Mouse (Mus musculus): ENCODE measurements around the gene Cyp11a1. TPM values are rescaled to one million over a fixed set of nuclear protein-coding genes. Genes with fewer than 3 reads are reported as not detected.

The Cyp11a1 gene
- polyA plus RNA-seq, 2 experiments from 2014 or later, result not detected

DNA sequence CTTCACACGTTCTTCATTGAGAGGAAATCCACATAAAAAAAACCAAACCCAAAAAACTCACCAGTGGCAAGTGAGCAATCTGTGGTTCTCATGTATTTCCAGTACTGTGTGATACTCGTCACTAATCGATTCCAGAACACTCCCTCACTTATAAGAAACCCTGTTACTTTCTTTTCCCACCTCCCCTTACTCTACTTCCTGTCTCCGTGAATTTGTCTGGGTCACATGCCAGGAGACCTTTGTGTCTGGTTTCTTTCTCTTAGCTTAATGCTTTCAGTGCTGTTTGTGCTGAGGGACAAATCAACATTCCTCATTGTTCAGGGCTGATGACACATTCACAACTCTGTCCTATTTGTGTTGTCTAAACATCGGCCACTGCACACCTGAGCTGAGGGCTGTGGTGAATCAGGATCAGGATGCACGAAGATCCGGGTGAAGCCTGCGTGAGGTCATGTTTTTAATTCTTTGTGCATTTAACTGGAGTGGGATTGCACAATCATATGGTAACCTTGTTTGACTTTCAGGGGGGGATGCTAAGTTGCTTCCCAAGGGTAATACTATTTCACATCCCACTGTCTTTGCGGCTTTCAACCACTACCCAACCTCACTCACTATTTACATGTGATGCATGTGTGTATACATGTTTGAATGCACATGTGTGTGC, 33.3 kb upstream of the Cyp11a1 start:
- peak; percentile 53 for ATAC-seq

DNA sequence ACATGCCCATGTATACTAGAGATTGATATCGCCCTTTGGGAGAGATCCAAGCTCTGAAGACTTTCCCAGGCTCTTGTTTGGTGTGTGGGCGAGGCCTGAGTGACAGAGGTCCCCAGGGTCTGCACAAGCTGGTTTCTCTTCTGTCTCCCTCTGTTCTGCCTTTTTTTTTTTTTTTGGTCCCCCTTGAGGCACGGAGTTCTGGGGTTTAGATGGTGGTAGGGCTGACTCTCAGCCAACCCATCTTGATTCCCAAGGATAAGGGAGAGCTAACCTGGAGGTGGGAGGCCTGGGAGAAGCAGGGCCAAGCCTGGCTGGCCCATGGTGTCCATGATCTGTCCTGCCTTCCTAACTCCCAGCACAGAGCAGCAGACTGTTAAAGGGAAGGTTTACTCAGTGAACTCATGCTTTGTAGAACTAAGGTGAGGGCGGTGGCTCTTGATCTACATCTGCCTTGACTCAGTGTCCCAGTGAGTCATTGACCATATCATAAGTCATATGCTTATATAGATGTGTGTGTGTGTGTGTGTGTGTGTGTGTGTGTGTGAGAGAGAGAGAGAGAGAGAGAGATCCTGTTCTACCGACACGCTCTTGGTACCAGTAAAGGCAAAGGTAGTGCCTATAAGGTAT, 32.7 kb upstream of the Cyp11a1 start:
- no peak for ATAC-seq

DNA sequence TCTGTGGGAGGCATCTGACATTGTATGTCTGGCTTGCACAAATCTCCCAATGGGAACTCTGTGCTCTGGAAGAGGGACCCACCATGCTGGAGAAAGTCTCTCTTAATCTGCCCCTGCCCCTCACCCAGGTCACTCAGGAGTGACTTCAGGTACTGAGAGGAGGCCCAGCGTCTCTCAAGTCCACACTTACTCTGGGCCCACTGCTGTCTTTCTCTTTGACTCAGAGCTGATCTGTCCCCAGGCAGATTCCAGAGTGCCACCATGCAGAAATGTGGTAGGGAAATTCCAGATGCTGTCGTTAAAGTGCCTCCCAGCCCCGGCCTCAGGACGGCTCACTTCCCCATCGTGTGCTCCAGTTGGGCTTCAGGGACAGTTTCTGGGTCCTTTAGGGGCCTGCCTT, 32.0 kb upstream of the Cyp11a1 start:
- no peak for ATAC-seq

DNA sequence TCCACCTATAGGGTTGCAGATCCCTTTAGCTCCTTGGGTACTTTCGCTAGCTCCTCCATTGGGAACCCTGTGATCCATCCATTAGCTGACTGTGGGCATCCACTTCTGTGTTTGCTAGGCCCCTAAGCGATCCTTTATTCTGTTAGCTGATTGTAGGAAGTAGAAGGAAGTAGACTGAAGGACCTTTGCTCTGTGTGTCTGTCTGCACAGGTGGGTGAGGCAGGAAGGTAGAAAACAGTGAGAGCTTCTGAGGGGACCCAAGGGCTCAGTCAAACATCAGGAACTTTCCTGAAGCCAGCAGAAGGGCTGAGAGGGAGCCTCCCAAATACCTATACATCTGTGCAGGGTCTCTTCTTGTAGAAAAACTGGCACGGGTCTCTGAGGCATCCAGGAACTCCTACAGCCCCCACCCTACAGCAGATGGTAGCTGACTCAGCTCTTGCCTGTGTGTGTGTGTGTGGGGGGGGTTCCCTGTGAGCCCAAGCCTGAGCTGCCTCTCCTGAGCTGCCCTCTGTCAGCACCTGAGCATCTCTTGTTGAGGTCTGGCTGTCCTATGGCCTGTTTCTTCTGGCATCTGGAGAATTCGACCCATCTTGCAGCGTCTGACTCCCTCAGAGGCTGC, 30.9 kb upstream of the Cyp11a1 start:
- no peak for ATAC-seq

DNA sequence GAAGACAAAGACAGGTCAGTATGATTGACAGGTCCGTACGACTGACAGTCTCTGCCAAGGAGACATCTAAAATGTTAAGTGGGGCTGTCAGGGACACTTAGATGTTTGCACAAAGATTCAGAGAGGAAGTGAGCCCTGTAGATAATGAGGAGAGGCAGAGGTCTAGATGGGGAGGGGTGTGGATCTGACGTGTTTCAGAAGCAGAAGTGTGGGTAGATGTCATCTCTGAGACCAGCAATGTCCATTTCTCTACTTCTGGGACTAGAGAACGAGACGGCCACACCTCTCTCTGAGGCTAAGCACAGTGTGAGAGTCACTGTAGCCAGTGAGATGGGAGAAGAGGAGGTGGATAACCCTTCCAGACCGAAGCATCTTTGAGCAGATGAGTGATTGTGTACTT, 28.2 kb upstream of the Cyp11a1 start:
- no peak for ATAC-seq

DNA sequence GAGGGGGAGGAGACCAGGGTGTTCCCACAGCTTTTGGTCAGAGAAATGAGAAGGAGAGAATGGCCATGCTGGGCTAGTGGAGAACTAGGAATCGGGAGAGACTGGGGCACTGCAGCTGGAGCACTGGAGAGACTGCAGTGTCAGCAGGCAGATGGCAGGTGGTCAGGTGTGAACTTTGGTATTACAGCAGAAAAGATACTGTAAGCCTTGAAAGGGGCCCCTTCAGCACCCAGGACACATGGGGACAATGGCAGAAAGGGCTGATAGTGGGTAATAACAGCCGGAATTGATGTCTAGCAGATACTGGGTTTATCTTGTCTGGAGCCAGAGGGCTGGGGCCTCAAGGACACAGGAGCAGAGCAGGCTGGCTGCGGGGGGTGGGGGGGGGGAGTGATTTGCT, 27.4 kb upstream of the Cyp11a1 start:
- ATAC-seq, result no peak

DNA sequence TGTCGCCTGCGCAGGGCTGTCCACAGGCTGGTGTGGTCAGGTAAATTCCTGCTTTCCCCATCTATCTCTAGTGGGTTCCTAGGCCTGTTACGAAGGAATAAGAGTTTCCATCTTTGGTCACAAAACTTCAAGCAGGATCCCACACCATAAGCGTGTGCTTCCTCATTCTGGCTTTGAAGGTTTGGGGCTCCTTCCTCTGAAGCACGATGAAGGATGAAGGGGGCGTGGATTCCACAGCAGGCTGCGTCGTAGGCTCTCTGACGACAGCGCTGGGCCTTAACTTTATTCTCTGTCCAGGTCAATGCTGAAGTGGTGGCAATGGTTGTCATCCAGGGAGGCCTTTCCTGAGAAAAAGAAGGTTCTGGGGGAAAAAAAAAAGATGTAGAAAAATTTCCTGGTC, 25.6 kb upstream of the Cyp11a1 start:
- ATAC-seq, result no peak

DNA sequence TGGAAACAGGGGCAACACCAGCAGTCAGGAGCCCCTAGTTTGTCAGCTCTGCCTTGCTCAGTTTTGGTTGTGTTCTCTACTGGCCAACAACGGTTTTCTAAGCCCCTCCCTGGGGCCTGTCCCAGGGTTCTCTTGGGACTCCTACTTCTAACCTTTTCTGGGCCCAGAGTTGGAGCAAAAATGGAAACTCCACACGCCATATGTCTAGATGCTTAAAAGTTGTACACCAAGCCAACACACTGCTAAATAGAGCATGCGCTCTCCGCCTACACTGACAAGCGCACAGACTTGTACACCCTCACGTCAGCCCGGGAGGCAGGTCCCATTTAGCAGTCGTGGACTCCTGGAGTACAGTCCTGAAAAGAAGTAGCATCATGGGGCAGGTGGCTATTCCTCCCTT, 20.9 kb upstream of the Cyp11a1 start:
- no peak for ATAC-seq

DNA sequence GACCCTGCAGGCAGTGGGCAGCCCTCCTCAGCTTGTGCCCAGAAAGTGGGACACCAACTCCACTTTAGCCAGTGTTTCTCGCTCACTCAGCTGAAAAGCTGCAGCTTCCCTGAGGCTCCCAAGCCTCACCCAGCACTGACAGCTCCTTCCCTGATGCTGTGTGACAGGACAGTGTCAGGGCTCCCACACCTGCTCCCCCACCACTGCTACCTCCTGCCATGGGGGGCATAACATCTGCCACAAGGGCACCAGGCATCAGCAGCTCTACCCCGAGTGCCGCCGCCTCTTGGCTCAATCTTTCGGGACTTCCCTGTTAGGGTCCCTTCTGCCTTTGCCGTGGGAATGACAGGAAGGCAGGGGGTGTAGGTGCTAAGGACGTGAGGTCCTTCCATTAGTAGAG, 19.9 kb upstream of the Cyp11a1 start:
- no peak for ATAC-seq

DNA sequence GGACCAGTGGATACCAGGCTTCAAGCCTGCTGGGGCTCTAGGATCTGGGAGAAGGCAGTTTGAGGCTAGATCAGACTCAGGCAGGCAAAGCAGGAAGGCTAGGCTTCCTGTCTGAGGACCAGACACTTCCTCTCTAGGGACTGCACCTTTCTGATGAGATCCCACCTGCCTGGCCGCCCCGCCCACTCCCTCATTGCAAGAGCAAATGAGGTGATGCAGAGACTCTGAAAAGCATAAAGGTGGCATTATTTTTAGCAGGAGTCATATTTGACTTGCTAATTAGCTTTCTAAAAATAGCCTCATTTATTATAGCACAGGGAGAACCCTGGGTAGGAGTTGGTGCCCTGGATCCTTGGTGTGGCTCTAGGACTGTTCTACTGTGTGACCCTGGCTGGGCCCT, 18.1 kb upstream of the Cyp11a1 start:
- ATAC-seq, result peak; percentile 66

DNA sequence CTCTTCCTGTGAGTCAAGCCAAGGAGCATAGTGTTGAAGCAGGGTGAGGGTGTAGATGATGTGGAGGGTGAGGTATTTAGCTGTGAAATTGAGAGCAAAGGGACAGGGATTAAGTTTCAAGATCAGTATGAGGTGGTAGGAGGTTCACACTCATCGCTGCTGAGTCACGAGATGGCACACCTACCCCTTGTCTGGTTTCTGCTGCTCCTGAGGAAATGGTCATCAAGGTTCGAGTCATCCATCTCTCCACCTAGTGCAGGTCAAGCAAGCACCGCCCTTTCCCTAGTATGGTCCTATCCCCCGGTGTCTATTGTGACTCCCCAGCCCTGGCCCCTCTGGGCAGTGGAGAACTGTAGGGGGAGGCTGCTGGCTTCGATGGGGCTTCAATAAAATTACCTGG, 16.9 kb upstream of the Cyp11a1 start:
- no peak for ATAC-seq

DNA sequence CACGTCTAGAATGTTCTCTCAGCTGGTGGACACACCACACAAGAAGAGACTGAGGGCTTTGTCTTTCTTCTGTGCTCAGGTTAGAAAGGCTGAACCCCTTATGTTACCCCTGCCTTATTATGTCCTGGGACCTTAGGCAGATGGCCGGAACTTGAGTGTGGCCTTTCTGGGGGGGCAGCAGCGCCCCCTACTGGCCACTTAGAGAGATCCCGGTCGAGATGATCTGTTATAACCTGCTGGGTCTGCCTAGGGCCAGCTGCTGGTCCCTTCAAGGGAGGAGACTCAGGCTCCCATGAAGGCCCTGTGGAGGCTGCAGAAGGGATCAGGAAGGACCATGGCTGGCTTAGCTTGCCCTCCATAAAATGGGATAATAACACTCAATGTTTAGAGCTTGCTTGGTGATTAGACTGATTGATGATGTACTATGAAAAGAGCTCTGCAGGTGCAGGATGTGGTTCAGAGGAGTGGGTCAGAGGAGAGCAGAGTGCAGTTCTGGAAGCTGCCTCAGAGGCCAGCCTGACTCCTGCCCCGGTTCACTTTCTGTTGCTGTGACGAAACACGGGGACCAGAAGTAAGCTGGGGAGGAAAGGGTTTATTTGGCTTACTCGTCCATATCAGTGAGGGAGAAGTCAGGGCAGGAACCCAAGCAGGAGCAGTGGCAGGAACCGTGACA, 15.6 kb upstream of the Cyp11a1 start:
- peak; percentile 80 for ATAC-seq

DNA sequence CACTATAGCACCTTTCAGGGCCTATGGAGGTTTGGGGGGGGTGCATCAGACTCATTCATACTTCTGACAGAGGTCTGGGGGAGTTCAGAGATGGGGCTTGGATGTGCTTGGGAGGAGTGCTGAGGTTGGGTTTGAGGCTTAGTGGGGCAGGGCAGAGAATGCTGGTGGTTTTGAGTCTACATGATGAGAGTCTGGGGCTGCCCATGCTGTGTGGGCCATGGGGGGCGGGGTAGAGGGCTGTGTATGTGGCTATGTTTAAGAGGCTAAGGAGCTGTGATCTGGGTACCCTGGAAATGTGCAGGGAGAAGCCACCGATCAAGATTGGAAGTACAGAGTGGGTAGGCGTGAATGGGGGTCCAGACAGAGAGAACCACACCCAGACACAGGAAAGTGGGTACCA, 14.2 kb upstream of the Cyp11a1 start:
- ATAC-seq, result no peak

DNA sequence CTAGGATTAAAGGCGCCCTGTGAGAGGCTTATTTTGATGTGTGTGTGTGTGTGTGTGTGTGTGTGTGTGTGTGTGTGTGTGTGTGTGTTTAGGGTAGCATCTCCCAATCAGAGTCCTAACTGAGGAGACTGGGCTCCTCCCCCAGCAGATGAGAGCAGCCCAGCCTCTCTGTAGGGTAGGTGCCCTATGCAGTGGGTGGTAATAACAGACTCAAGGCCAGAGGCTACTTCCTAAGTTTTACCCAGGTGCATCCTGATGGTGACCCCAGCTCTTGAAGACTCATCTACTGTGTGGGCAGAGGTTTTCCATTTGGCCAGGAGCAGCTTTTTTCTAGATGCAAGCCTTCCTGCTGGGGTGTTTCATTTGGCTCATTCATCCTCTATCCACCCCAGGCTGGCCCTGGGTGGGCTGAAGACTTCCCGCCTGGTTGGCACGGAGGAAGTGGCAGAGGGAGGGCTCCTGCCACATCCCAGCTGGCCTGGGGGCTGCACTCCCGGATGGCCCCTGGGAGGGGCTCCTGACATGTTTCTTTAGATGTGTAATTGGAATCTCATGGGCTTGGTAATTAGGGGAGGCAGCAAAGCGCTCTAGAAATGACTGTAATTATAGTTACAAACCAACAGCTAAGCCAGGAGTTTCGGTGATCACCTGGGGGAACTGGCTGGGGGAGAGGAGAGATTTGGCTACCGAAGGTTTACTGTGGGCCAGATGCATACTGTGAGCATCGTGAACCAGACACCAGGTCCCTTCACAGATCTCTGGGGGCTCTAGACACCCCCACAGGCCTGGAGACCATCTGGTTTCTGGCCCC, 13.2 kb upstream of the Cyp11a1 start:
- ATAC-seq, result no peak

DNA sequence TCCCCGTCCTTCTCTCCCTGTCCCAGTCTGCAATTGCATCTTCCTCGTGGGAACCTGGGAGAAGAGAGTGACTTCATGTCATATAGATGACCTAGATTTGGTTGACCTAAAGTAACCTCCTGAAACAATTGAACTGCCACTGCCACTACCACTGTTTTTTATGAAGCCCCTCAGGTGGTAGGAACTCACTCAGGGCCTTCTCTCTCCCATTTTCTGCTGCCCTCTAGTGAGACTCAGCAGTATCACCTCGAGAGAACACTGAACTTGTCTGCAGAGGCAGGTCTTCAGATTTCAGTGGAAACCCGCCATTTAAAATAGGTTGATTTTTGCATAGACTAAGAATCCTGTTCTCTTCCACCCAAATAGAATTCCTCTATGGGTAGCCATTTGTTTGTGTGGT, 10.9 kb upstream of the Cyp11a1 start:
- ATAC-seq, result no peak

DNA sequence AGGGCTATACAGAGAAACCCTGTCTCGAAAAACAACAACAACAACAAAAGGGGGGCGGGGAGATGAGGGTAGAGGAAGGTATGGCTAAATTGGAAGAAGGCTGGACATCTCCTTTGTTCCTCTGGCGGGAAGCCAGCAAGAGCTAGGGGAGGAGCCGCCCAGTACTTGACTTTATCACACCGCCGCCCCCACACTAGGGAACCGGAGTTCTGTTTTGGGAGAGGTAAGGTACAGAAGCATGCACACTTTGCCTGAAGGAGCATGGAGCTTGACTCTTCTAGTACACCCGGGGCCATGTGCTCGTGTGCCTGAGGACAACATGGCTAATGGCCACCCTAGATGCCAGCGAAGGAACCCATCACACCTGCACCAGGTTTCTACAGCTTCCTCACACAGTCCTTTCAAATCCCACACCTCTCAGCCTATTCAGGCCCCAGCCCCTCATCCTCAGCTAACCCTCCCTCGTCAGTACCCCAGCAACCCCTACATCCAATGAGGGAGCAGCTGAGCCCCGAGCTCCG, 8.6 kb upstream of the Cyp11a1 start:
- no peak for ATAC-seq

DNA sequence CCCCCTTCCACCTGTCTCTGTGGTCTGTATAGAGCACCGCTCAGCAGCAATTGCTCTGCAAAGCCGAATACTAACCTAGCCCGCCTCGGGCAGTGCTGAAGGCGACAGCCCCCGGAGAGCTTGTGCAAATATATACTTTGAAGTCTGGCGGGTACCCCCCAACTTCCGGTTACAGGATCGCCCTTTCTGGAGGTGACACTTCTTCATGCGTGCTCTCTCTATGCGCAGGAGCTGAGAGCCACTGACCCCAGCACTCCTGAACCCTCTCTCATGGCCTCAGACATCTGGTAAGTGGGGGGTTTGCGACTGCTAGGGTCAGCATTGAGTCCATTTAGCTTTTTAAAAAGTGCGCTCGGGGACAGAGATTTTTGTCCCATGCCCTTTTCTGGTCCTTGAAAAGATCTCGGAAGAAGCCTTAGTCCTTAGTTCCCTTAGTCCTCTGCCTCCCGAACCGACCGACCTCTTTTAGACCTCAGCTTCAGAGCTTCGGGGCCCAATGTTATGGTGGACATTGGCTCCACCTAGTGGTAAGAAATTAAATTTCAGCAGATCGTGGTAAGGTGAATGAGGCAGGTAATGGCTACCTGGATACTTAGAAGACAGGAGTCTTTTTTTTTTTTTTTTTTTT, 8.1 kb upstream of the Cyp11a1 start:
- peak; percentile 93 for ATAC-seq

DNA sequence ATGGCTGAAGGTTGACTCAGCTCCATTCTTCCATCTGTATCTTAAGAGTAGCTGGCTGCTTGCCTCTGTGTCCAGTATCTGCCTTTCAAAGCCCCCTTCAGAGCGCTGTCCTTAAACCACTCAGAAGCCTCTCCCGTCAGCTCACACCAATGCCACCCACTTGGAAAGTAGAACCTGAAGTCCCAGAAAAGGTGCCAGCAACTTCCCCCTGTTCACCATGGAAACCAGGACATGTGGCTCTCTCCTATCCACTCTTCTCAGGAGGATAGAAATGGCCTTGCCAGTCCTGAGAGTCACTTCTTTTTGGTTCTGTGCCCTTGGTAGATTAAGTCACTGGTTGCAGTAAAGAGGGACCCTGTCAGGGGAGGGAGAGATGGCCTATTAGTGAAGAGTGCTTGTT, 7.5 kb upstream of the Cyp11a1 start:
- ATAC-seq, result no peak

DNA sequence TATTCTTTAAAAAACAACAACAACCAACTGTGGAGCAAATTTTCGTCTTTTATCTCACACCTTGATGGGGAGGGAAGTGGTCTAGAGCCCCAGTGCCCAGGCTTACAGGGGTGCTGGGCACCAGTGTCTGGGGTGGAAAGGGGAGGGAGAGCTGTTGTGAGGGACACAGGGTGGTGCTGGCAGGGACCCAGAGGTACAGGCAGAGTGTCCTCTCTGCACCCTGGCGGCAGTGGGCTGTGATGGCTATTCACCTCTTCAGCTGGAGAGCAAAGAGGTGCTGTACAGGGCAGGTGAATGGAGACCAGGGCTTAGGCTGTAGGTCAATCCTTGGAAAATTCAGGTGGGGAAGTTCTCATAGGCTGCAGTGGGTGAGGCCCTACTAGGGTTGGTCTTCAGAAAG, 6.5 kb upstream of the Cyp11a1 start:
- no peak for ATAC-seq

DNA sequence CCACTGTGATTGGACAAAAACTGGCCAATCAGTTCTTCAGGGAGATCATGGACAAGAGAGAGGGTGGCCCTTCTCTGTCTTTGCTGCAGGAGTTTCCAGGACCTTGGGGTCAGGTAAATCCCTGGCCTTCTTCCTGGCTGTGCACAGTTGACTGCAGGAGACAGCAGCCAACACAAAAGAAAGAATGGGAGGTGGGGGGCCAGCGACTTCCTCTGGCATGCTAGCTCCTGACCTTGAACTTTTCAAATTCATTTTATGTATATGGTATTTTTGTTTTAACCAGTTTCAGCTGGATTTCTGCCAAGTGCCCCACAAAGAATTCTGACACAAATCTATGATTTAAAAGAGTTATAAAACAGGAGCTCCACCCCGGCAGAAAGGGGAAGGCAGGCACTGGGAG, 2.9 kb upstream of the Cyp11a1 start:
- no peak for ATAC-seq

DNA sequence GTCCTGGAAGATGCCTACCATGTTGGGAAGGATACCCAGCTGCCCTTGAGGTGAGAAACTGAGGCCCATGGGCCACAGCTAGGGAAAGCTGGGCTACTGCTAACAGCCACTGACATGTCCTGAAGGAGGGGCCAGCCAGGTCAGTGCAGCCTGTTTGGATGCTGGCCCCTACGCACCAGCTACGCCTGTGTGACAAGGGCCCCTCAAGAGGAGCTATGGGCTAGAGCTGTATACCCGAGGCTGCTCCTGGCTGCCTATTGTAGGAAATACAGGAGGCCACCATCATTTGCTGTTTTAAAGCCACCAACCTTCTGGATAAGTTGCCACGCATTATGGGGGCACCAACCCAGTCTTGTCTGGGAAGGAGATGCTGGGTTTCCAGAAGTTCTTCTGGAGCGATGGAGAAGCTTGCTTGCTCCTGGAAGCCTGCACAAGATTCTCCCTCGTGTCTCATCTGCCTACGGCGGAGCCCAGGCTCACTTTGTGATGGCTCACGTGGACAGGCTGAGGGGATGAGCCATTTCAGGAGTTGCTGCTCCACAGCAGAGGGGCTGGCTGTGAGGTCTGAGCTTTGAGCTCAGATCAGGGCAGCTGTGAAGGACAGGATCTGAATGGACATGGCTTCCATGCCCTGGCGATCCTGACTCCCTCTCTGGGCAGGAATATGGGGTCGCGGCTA, 2.3 kb downstream of the Cyp11a1 start:
- ATAC-seq, result no peak

DNA sequence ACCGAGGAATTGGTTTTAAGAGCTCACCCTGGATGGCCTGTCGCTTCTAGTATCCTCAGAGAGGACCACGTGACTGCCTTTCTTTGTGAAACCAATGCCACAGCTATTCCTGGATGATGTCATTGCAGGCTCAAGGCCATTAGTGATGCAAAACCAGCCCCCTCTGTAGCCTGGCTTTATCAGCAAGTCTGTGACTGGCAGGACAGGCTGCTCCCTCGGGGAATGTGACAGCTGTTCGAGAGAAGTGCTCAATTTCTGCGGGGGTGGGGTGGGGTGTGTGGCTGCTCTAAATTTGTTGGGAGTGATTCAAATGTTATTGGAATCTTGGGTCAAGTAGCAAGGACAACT, 2.8 kb downstream of the Cyp11a1 start:
- no peak for ATAC-seq

All from CD4-positive, CD25-positive, alpha-beta regulatory T cell, adult 4 months (primary cell).